Mouse (Mus musculus) retina, postnatal 1 day (tissue): ENCODE data around the gene Cradd.
A peak's percentile ranks its signal among the peaks of the same experiment; 100 is the strongest.

ENCODE experiments used
- DNase-seq: peaks from one replicate; pipeline ENCODE4 v3.0.0-alpha.2; 2012

Gene Cradd

DNA sequence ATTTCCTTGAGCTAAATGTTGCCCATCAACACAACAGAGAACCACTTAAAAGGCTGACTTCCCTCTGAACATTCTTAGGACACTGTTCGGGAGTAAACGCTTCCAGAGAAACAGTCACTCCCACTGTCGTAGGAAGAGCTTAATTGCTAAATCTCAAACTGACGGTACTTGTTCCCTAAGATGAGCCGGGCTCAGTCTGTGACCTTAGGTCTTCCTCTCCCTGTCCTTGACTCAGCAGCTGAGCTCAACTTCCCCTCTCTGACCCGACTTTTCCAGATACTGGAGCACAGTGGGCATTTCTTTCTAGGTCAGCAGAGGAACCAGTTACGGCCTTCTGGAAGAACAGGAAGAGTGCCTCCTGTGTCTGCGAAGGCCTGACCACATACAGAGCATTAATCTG is 87.7 kb downstream of the Cradd start:
- peak; percentile 63 for DNase-seq

DNA sequence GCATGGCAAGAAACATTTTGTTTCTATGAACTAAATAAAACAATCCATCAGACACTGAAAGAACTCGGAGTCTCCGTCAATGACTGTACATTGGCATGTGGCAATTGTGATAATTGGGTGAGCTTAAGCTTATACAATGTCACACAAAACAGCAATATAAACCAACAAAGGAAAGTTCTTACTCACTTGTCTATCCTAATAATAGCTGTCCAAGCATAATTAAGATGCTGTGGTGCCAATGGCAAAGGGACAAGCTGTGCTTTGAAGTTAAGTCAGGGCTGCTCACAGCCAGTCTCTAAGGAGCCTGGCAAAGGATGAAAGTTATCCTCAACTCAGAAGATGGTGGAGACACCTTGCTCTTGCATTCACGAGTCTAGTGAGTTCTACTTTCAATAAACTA is 89.3 kb downstream of the Cradd start:
- no peak for DNase-seq

DNA sequence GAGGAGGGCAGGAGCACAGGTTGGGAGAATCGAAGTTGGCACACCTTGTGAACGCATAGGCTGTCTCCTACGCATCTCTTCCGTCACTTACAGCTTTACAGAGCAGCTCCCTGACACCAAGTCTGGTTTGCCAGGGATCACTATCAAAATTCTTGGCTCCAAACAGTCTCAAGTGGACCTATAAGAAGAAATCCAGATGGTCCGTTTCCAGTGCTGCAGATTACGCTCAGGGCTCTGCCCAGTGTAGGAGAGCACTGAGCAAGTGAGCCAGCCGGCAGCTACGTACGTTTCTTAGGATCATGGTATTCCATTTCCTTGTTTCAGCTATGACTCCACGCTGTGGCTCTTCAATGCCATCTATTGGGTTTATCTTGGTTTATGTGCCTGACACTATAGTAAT is 90.9 kb downstream of the Cradd start:
- no peak for DNase-seq

DNA sequence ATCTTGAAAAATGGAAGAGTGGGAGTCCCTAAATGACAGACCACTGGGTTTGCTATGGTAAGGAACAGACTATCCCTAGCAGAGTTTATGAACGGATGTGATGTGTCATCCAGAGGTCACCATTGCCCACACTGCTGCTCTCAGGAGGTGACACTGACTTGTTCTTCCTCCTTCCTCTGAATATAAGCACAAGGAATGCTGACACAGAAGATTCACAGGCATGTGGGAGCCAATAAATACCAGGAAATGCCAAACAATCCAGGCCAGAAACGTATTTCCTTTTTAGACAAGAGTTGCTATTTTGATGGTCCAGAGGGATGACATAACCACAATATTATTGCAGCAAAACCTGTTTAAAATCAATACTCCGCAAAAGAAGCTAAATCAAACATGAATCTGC is 91.4 kb downstream of the Cradd start:
- no peak for DNase-seq

DNA sequence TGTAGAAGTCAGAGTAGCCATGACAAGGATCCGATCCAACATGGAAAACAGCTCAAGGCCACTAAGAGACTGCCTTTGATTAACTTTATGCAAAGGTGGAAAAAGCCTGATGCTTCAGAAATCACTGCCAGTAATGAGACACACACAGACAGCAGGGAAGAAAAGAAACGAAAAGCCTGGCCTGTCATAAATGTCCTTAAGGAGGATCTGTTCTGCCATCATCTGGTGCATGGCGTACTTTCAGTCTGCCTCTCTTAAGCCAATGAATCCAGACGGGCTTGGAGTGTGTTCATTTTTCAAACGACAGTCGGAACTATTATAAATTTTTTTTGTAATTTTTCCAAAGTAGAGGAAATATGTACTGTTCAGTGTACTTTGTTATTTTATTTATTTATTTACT is 95.7 kb downstream of the Cradd start:
- DNase-seq: no peak

DNA sequence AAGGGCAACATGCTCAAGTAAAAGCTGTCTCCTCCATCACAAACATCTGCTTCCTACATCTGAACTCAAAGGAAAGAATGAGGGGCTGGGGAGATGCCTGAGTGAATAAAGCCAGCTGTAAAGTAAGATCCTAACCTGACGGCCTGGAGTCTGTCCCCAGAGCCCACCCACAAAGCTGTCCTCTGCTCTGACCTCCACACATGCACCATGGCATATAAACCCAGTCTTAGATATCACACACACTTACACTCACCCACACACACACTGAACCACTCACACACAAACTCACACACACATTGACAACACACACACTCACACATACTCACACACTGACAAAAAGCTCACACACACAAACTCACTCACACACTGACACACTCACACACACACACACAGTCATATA is 96.3 kb downstream of the Cradd start:
- no peak for DNase-seq

DNA sequence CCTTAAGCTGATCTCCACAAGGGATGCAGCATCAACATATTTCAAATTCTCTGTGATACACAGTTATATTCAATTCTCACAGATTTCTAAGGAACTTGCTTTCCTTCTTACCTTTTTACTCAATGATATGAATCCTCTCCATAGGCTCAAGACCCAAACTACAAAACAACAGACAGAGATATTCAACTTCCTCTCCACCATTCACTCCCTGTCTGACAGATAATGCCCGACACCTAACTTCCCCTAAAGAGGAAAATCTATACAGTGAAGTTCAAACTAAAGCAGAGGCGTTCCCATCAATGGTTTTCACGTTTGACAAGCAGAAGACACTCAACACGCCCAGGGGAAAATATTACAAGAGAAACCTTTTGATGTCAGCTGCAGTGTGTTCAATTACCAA is 97.2 kb downstream of the Cradd start:
- DNase-seq: no peak

DNA sequence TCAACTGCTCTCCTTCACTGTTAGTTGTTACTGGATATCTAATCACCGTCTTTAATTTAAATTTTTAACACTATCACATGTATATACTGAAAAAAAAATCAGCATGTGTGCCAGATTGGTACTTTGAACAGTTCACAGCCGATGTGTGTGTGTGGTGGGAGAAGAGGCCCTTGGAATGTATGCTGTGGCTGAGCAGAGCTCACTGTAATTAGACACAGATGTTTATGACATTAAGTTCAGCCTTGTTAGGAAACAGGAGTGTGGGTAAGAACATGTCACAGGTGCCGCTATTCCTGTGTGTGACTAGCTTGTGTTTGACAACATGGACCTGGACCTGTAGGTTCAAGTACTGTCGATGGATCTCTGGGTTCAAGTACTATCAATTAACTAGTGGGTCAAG is 98.9 kb downstream of the Cradd start:
- DNase-seq: no peak

DNA sequence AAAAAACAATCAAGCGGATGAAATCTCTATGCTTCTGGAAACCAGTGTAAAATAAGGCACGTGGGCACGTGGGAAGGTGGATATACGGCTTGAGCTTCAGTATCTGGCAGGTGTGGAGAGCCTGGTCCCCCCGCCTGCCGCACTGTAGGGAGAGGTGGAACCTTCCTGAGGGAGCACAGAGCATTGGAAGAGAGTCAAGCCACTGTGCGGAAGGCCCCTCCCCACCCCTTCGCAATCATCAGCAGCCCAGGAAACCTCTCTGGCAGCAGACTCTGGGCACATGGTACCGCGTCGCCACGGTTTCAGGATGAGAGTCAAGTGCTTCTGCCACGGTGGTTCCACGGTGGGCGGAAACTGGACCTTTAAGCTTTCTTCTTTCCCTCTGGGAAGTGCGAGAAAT is 100.7 kb downstream of the Cradd start:
- DNase-seq: no peak

DNA sequence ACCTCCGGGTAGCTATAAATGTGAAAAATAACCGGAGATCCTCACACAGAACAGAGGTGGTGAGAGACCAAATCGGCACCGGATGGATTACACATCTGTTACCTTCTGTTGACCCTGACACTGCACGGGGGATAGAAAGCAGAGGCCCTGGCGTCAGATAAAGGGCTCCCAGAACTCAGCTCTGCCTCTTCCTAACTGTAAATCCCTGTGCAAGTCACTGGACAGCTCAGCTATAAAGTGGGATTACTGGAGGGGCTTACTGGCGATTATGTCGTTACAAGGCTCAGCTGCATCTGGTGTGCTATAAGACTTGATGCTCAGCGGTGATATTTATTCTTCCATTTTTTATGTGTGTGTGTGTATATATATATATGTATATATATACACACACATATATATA is 102.0 kb downstream of the Cradd start:
- peak; percentile 75 for DNase-seq

DNA sequence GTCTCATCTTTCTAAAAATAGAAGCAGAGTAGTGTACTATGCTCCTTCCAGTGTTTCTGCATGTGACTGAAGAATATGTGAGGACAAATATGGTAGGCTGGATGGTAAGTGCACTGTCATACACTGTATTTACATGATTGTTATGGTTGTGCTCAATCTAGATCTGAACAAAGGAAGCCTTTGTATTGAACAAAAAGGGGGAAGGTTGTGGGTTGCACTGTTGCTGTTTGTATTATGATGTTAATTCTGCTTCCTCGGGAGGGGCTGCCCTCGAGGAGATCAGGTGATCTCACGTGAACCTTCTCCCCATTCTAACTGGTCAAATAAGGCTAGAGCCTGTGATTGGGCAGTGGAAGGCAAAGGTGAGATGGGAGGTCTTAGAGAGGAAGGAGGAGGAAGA is 103.4 kb downstream of the Cradd start:
- DNase-seq: no peak

DNA sequence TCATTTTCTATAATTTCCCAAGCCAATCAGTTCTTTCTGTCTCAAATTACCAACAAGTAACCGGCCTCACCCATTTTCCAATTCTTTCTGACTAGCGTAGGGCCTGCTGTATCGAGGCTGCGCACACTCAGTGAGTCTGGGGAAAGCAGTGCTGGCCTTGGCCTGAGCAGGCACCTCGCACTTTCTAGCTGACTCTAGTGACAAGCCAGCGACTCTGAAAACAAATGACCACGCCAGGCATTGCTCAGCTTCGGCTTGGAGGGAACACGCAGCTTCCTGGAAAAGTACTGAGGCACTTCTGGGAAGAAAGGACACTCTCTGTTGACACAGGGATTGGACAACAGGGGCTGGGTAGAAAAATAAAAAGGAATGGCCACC is 105.3 kb downstream of the Cradd start:
- DNase-seq: no peak

DNA sequence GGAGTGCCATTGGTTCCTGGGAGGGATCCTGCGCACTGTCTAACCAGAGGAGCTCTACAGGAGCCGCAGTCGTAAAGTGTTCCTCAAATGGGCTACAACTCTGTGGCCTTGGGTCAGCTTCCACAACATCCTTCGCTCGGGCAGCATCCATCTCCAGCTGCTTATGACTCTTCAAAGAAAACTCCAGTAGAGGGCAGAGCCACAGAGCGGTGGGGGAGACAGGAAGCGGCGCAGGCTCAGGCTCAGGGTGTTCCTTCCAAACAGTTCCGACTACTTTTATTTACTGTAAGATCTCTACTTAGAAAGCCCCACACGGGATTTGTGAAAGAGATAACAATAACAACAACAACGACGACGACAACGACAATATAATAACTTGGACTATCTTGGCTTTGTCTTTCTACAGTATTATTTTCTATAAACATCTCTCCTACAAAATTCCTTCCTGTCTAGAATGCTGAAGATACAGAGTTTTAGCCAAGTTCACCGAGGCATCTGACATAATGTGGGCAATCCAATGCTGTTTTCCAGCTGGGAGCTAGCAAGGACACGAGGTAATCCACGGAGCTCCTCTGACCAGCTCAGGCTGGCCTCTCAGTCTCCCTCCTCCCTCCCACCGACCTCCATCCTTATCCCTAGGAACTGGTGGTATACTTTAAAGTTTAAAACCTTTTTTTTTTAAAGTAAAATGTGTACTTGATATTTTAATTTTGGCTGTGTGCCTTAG is 105.8 kb downstream of the Cradd start:
- no peak for DNase-seq

DNA sequence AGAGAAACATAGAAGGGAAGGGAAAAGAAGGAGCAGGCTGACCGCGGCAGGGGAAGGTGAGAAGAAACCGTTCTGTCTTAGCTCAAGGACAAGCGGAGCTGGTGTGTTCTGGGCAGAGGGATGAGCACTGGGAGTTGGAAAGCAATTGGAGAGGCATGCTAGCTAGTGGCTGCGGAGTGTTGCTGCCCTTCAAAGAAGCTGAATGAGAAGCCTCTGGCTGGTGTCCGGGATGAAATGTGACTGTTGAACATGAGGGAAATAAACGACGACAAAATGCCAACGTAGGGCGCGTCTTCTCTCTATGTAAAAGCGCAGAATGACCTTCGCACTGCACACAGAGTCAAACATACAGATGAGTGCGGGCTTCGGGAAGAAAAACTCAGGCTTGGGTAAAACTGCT is 108.6 kb downstream of the Cradd start:
- DNase-seq: no peak

DNA sequence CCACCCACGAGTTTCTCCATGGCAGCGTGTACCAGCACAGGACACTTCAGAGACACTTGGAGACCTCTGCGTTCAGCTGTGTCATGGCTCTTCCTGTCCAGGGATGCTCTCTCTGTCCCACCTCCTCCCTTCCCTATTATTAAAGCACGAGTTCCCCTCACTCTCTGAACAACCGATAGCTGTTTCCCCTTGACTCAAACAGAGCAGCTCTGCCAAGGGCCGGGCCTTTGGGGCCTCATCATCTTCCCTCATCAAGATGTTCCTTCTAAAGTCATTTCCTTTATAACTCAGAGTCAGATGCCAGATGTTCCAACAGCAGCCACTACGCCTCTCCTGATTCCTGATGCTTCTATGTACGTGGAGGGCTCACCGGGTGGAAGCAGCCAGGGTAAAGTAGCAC is 110.1 kb downstream of the Cradd start:
- DNase-seq: no peak

DNA sequence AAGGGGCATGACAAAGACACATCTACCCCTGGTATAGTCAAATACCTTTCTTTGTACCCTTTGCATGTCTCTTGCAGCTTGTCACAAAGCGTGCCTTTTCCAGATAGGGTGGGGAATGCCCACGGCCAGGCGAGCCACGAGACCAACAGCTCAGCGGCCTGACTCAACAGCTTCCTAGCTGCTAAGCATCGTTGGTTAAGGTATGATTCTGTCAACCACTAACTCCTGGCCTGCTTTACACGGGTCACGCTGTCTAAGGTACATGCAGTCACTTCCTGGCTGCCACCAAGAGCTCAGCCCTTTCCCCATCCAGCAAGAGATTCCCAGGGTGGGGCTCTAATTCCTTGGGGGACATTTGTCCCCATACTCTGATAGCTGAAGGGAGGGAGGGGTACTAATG is 110.6 kb downstream of the Cradd start:
- no peak for DNase-seq

DNA sequence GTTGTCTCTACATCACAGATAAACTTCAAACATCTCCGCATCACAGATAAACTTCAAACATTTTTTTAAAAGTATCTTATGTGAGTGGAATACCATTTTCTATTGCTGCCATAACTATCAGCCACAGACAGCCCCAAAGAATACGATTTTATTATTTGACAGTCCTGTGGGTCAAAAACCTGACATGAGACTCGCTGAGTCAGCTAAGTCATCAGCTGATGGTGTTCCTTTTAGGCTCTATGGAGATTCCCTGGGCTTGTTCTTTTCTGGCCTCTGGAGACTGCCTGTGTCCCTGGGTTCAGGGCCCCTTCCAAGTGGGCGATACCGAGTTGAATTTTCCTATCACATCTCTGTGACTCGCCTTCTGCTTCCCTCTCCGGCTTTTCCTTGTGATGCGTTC is 112.3 kb downstream of the Cradd start:
- DNase-seq: no peak

DNA sequence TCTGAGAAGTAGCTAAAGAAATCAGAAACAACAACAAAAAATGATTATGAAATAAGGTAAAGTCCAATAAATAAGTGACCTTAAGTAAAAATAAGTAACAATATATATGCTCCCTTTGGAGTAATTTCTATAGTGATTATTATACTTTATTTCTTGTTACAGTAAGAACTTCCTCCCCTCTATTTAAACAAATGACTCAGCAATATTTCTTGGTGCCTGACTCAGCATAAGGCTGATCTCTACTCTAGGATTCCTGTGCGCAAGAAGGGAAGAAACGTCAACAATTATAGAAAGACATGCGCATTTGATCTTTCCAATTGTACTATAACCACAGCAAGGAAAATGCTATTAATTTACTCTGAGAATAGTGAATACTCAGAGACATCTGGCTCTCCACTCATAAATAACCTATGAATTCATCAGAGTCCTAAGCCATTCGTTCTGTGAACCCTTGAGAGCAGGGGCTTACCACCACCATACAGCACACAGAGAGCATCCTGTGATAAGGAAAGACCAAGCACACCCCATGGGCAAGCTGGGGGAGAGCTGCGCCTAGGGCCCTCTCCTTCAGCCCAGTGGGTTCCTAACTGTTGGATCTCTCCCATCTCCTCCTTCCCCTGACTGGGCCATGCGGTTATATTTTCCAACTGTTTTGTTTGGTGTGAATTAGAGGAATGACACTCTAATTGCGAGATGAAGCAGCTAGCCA is 113.1 kb downstream of the Cradd start:
- DNase-seq: no peak

DNA sequence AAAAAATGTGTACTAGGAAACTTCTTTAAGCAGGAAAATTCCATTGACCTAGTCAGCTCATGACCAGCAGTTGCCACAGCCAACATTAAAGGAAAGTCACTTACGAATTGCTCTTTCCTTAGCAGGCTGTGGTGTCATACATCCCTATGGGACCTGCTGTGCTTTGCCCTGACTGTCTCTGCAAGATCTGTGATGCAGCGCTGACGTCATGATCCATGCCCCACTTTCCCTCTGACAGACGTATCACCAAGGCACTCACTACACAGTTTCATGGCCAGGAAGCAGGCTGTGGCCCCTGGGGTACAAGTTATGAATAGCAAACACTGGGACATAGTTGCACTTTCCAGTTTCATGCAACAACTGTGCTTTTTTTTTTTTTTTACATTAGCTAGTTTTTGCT is 113.8 kb downstream of the Cradd start:
- peak; percentile 36 for DNase-seq

DNA sequence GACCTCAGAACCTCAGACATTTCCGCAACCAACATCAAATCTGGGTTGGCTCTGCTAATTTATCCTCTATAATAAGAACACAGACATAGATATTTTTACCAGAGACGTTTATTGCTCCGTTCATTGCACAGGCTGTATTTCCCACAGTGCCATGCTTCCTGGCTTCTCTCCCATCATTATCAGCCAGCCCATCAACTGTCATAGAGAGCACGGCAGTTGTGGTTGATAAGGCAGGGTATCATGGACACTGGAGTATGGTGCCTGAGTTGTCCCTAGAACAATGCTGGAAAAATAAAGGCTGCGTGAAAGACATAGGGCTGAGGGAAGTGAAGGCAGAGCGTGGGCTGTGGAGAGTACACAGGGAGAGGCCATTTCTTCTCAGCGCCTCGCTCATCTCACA is 116.5 kb downstream of the Cradd start:
- DNase-seq: no peak

DNA sequence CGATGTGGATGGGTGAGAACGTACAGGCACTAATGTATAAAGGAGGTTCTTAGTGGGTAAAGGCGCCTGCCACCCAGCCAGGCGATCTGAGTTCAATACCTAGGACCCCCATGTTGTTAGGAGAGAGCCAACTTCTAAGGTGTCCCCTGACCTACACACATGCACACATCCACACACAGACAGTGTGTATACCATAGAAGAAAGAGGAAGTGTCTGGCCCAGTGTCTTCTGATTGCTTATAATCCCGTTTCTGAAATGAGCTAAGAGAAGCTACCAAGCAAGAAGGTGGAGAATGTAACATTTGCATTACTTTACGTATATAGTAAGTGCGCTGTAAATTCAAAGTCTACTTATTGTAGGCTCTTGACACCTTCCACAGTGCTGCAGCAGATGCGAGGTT is 122.4 kb downstream of the Cradd start:
- no peak for DNase-seq

DNA sequence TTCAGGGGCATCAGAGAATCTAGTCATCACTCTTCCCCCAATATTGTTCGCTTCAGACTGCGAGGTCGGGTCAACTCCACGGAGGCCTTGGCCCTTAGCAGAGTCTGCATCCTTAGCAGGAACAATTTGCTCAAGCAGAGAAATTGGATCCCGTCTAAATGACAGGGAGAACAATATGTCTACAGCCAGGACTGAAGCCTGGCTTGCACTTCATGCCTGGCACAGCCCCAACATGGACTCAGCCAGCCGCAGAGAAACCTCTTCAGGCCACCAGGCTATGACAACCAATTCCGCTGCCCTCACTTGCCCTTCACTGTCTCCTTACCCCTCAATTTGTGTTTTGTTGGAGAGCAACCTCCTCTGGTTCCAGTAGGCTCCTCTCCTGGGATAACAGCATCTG is 123.6 kb downstream of the Cradd start:
- peak; percentile 34 for DNase-seq

DNA sequence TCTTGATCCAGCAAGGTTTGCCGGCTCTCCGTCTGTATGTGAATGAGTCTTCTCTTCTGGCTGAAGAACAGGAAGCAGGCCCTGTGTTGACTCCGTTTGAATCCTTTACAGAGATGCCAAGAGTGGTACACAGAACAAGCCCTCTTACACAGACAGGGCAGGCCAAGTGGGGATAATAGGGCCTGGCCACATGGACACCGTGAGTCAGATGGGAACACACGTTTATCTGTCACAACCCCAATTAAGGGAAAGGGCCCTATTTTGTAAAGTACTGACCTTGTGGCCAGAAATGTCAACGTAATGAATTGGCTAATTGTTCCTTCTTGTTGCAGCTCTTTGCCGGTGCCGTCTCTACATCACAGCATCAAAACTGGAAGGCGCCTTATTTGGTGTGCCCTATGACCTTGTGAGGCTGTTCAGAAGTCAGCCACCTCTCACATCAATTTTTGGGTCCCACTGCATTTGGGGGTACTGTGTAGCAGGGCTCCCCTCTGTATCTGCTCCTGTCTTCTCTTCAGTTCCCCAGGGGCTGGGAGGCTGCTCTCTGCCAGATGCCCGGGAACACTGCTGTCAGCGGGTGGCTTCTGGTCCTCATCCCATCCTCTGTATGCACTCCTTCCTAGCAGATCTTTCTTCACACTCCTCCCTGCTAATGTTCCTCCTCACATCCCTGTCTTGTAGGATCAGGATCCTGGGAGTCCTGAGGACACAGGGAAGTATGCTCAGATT is 124.2 kb downstream of the Cradd start:
- peak; percentile 39 for DNase-seq

DNA sequence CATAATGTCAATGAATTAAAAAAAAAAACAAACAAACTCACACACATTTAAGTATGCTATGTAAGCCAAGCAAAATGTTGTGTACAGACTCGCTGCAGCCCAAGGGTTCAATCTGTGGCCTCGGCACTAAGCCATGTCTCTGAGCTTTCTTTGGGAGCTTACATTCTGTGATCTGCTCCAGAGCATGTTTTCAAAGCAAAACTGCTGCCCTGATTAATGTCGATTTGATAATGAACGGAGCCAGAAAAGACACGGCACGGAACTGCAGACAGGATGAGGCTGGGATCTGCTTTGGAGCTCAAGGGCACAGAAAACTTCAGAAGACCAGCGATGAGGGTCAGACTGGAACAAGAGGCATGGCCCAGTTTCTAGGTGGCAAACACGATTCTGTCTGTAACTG is 126.6 kb downstream of the Cradd start:
- DNase-seq: no peak
